Mouse (Mus musculus): ENCODE measurements around the gene Lrr1. TPM values are rescaled to one million over a fixed set of nuclear protein-coding genes. Genes with fewer than 3 reads are reported as not detected.

Gene Lrr1
- polyA plus RNA-seq, 2 experiments = 11.1 to 21.3 TPM

DNA sequence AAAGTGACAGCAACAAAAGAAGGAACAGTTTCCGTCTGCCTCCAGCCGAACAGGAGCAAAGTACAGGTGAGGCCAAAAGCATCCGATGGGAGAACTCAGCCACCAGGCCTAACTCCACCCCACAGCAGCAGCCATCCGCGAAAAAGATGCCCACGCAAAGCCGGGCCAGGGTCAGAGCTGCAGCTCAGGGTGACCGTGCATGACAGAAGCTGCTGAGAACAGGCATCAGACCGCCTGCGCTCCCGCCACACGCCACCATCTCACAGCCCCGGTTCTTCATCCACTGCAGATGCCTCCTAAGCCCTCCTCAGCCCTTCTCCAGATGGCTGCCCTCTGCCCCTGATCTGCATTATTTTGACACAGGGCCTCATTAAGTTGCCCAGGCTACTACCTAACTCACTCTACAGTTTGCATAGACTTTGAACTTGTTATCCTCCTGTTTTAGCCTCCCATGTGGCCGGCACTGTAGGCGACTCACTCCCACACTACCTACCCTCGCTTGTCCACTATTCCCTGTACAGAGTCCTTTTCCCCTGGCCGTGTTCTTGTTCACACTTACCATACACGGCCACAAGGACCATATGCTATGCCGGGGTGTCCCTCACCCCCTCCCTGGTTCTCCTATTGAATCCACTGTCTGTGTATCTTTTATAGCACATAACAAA lies 52.1 kb downstream of the Lrr1 start:
- H3K9me3 ChIP-seq (ENCODE audit: control insufficient read depth, low read length) = no peaks in the 10 kb centered on the region
- no peak overlapping the region for H3K9ac ChIP-seq (replicated peaks)
- H3K27me3 ChIP-seq (ENCODE audit: control insufficient read depth, insufficient read depth, low read length) = no peaks in the 10 kb centered on the region
- peaks cover 50% of the 10 kb centered on the region for H3K36me3 ChIP-seq (replicated peaks; ENCODE audit: control insufficient read depth, insufficient read depth, low read depth)
- H3K27ac ChIP-seq = no peak overlapping the region
- TF ChIP-seq EP300 (IDR thresholded peaks at IDR 0.05; ENCODE audit: low read depth) = no peak
- TF ChIP-seq CTCF (IDR thresholded peaks at IDR 0.05; ENCODE audit: low read depth) = no peak
- peak; percentile 23; the same call in 1 of the 2 replicates for ATAC-seq (ENCODE audit: insufficient read depth)
- peaks cover 0 to 3% of the 10 kb centered on the region in 2 experiments; a peak in 1 of 4 replicates for H3K4me1 ChIP-seq (replicated peaks; ENCODE audit: control insufficient read depth in 2 of 2, insufficient read depth in 2 of 2, low read length in 1 of 2)
- H3K4me3 ChIP-seq (ENCODE audit: insufficient read depth in 1 of 2, low read depth in 2 of 2, low read length in 2 of 2) = no peak overlapping the region
- no peak for DNase-seq (ENCODE audit: low read depth in 3 of 3, low spot score in 3 of 3)
- no peak overlapping the region for H3K4me2 ChIP-seq (ENCODE audit: low read depth)
- 83% methylated on average over 19 of the region's 19 CpGs for WGBS (ENCODE audit: insufficient replicate concordance)

DNA sequence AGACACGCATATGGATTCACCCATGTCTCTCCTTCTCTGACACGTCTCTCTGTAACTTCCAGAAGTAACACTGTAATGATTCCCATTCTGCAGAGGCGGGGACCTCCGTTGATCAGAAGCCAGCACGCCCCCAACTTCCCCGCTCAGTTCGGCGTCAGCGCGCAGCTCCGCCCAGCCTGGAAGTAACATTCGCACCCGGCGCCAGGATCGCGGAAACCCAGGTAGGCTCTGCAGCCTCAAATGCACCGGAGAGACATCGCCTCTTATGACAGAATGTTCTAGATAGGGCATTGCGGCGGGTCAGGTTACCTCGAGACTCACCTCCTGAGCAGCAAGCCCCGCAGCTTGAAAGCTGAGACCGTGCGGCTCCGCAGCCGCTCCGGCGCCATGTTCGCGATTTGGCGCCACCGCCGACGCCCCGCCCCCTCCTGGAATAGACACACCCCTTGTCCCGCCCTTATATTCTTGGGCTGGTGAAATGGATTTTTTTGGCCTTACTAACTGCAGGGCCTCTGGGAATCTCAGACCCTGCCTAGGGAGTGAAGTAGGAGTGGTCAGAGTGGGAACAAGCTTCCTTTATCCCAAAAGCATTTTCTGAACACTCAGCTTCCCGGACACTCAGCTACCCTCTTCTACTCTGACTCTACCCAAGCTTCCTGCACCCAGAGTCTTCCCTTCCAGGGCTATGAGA lies 59.3 kb downstream of the Lrr1 start, which contains the start of gene Pole2:
Gene Pole2 (minus strand): TSS at position 420 of the 691 bp plus-strand sequence.
- peak within 1 kb of the TSS; percentile 80 to 97 for H3K4me3 ChIP-seq (ENCODE audit: insufficient read depth in 1 of 2, low read depth in 2 of 2, low read length in 2 of 2)
- H3K4me1 ChIP-seq (replicated peaks; ENCODE audit: control insufficient read depth in 2 of 2, insufficient read depth in 2 of 2, low read length in 1 of 2) = peaks cover 6 to 14% of the 10 kb centered on the region in 2 experiments
- ATAC-seq (ENCODE audit: insufficient read depth) = peak; percentile 95
- peak within 1 kb of the TSS; percentile 76 for H3K9ac ChIP-seq (replicated peaks)
- H3K9me3 ChIP-seq (ENCODE audit: control insufficient read depth, low read length) = no peaks in the 10 kb centered on the region
- peak within 1 kb of the TSS; percentile 89 for H3K4me2 ChIP-seq (ENCODE audit: low read depth)
- no peaks in the 10 kb centered on the region for H3K27me3 ChIP-seq (ENCODE audit: control insufficient read depth, insufficient read depth, low read length)
- TF ChIP-seq CTCF (IDR thresholded peaks at IDR 0.05; ENCODE audit: low read depth) (0 out of 2 replicates have a peak, but pooled peaks have one; percentile 18), EP300 (IDR thresholded peaks at IDR 0.05; ENCODE audit: low read depth) (no peak)
- under 1% methylated on average over 37 of the region's 37 CpGs for WGBS (ENCODE audit: insufficient replicate concordance)
- peak within 1 kb of the TSS; percentile 51 for H3K27ac ChIP-seq
- H3K36me3 ChIP-seq (replicated peaks; ENCODE audit: control insufficient read depth, insufficient read depth, low read depth) = peaks cover 22% of the 10 kb centered on the region
- DNase-seq (ENCODE audit: low read depth in 3 of 3, low spot score in 3 of 3) = peak; percentile 68 to 75 (median 72)

Small RNA genes lying within 50 kb of the gene (microRNA-seq; reads per million reads assigned to microRNA genes)
- gene Gm47287 (not detected), gene Gm47295 (1.3 reads per million)

Other genes starting within 250 kb of the Lrr1 start
- 977 and 1,778 TPM in 2 replicates for gene Rps29, start 9.6 kb upstream of the Lrr1 start, polyA plus RNA-seq (2012; rRNA removed)
- gene Rps29, start 9.6 kb upstream of the Lrr1 start, polyA plus RNA-seq (2014; fragmentation: Nextera tagmentation; extraction: Ambion mirVana) = 1,444 and 1,541 TPM in 2 replicates
- 286 and 515 TPM in 2 replicates for gene Rpl36al, start 15.3 kb downstream of the Lrr1 start, polyA plus RNA-seq (2012; rRNA removed)
- gene Rpl36al, start 15.3 kb downstream of the Lrr1 start, polyA plus RNA-seq (2014; fragmentation: Nextera tagmentation; extraction: Ambion mirVana) = 614 and 643 TPM in 2 replicates
- 9.2 and 11.0 TPM in 2 replicates for gene Mgat2, start 15.3 kb downstream of the Lrr1 start, polyA plus RNA-seq (2012; rRNA removed)
- gene Mgat2, start 15.3 kb downstream of the Lrr1 start, polyA plus RNA-seq (2014; fragmentation: Nextera tagmentation; extraction: Ambion mirVana) = 23.3 and 24.1 TPM in 2 replicates
- 4.9 TPM in 2 replicates for gene Gm49383, start 28.3 kb downstream of the Lrr1 start, polyA plus RNA-seq (2012; rRNA removed)
- gene Gm49383, start 28.3 kb downstream of the Lrr1 start, polyA plus RNA-seq (2014; fragmentation: Nextera tagmentation; extraction: Ambion mirVana) = 15.7 and 19.1 TPM in 2 replicates
- gene Dnaaf2, start 29.6 kb downstream of the Lrr1 start, polyA plus RNA-seq (2012; rRNA removed) = 2.8 TPM in 2 replicates
- gene Dnaaf2, start 29.6 kb downstream of the Lrr1 start, polyA plus RNA-seq (2014; fragmentation: Nextera tagmentation; extraction: Ambion mirVana) = 2.9 TPM in 2 replicates
- gene Gm49384, start 35.5 kb downstream of the Lrr1 start, polyA plus RNA-seq (2012; rRNA removed) = 1.2 and 8.0 TPM in 2 replicates
- gene Gm49384, start 35.5 kb downstream of the Lrr1 start, polyA plus RNA-seq (2014; fragmentation: Nextera tagmentation; extraction: Ambion mirVana) = 16.3 and 17.4 TPM in 2 replicates
- gene Pole2, start 59.4 kb downstream of the Lrr1 start, polyA plus RNA-seq (2012; rRNA removed) = 18.9 and 25.6 TPM in 2 replicates
- 25.8 and 28.3 TPM in 2 replicates for gene Pole2, start 59.4 kb downstream of the Lrr1 start, polyA plus RNA-seq (2014; fragmentation: Nextera tagmentation; extraction: Ambion mirVana)
- gene Klhdc1, start 72.4 kb downstream of the Lrr1 start, polyA plus RNA-seq (2012; rRNA removed) = 0.26 and 3.3 TPM in 2 replicates
- gene Klhdc1, start 72.4 kb downstream of the Lrr1 start, polyA plus RNA-seq (2014; fragmentation: Nextera tagmentation; extraction: Ambion mirVana) = 1.9 and 3.6 TPM in 2 replicates
- gene Klhdc2, start 127.9 kb downstream of the Lrr1 start, polyA plus RNA-seq (2012; rRNA removed) = 28.8 and 43.4 TPM in 2 replicates
- 84.9 and 92.3 TPM in 2 replicates for gene Klhdc2, start 127.9 kb downstream of the Lrr1 start, polyA plus RNA-seq (2014; fragmentation: Nextera tagmentation; extraction: Ambion mirVana)
- gene Nemf, start 188.4 kb downstream of the Lrr1 start, polyA plus RNA-seq (2012; rRNA removed) = 5.2 and 11.1 TPM in 2 replicates
- gene Nemf, start 188.4 kb downstream of the Lrr1 start, polyA plus RNA-seq (2014; fragmentation: Nextera tagmentation; extraction: Ambion mirVana) = 33.7 and 35.4 TPM in 2 replicates
- gene Arf6, start 203.3 kb downstream of the Lrr1 start, polyA plus RNA-seq (2012; rRNA removed) = 41.3 and 45.8 TPM in 2 replicates
- gene Arf6, start 203.3 kb downstream of the Lrr1 start, polyA plus RNA-seq (2014; fragmentation: Nextera tagmentation; extraction: Ambion mirVana) = 35.7 and 39.6 TPM in 2 replicates
- gene Gm9887, start 203.6 kb downstream of the Lrr1 start, polyA plus RNA-seq (2012; rRNA removed) = 0.20 and 0.23 TPM in 2 replicates
- gene Gm9887, start 203.6 kb downstream of the Lrr1 start, polyA plus RNA-seq (2014; fragmentation: Nextera tagmentation; extraction: Ambion mirVana) = 0.40 and 1.0 TPM in 2 replicates